Mouse (Mus musculus): ENCODE measurements around the gene B3gntl1.

DNA sequence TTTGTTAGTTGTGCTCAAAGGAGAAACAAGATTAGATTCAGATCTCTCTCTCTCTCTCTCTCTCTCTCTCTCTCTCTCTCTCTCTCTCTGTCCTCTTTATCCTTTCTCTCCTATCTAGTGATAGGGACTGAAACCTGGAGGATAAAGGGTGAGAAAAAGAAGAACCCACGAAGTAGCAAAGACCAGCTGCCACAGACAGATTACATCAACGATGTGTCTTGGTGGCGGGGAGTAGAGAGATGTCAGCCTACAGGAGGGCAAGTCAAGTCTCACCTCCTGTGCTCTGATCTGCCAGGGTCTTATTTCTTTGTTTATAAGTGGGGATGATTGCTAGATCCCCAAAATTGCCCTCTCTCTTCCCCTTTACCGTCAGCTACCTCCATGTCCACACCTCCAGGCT is 36.3 kb upstream of the B3gntl1 start:
- TF ChIP-seq CTCF (IDR thresholded peaks at IDR 0.05) (no peak), POLR2A (IDR thresholded peaks at IDR 0.05; ENCODE audit: insufficient read depth, low read depth, low read length) (no peak)

All from heart, adult 2 months (tissue).